Mouse (Mus musculus): ENCODE data around the gene Dennd5b. TPM values are rescaled to one million over a fixed set of nuclear protein-coding genes. Genes with fewer than 3 reads are reported as not detected.

The Dennd5b gene
- polyA plus RNA-seq, 1 experiment from 2014 or later, result 7.6 TPM

DNA sequence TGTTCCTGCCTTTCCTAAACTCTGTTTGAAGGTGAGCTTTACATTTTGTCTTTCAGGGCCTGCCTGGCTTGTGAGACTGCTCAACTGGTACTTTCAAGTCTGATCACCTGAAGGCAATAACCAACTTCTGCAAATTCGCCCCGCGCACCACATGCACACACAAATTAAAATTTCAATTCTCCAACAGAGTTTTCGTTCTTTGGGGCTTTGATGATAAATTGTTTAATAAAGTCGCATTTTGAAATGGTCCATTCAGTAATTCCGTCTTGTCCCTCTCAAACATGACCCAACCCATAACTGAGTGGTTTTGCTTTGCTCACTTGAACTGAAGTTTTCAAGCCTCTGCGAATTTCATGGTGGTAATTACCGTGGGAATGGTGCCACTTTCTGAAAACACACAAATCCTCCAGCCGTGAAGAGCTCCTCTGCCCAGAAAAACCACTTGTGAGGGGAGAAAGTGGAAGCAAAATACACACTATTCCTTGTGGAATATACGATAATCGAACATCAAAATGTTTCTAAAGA, 154.5 kb downstream of the Dennd5b start:
- H3K27ac ChIP-seq (replicated peaks; ENCODE audit: low read depth, low read length), result peak overlapping the region; percentile 38; the same call in 1 of the 2 replicates
- no peaks in the 10 kb centered on the region for H3K9me3 ChIP-seq (replicated peaks; ENCODE audit: control insufficient read depth, low read length)
- H3K4me1 ChIP-seq (ENCODE audit: control insufficient read depth, insufficient read depth, low read length), result no peaks in the 10 kb centered on the region
- 39% methylated on average over 11 of the region's 11 CpGs for WGBS
- H3K27me3 ChIP-seq (ENCODE audit: control insufficient read depth, insufficient read depth, low read length), result no peaks in the 10 kb centered on the region
- peak overlapping the region; percentile 97 for H3K4me3 ChIP-seq (ENCODE audit: low read depth, low read length)
- no peaks in the 10 kb centered on the region; the same call in 1 of the 2 replicates for H3K36me3 ChIP-seq (replicated peaks; ENCODE audit: control insufficient read depth, insufficient read depth, low read depth, low read length)
- H3K9ac ChIP-seq (replicated peaks; ENCODE audit: low read length), result peak overlapping the region; percentile 73
- H3K4me2 ChIP-seq (ENCODE audit: low read depth, low read length), result peak overlapping the region; percentile 49
- ATAC-seq (replicated peaks; ENCODE audit: insufficient number of reproducible peaks, low FRiP score, low TSS enrichment, low read depth), result peak; percentile 5; the same call in 1 of the 2 replicates
- peak; percentile 56 for DNase-seq (ENCODE audit: low spot score)

DNA sequence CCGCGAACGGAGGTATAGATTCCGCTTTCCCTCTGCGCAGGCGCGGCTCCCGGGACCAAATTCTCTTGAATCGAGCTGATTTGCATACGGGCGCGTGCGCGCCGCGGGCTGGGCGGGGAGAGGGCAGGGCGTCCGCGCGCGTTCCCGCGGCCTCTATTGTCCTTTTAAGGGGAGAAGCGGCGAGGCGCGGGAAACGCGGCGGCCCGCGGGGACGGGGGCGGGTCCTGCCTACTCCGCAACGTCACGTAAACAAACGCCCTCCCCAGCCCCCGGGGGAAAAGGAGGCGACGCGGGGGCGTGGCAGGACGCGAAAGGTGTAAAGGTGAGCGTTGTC, 155.1 kb downstream of the Dennd5b start, which contains the start of gene Sinhcaf:
TSS of gene Sinhcaf (minus strand) at position 59 of the 334 bp plus-strand sequence.
- Histone ChIP-seq H3K4me1 (ENCODE audit: control insufficient read depth, insufficient read depth, low read length) (no peaks in the 10 kb centered on the region), H3K4me2 (ENCODE audit: low read depth, low read length) (peak within 1 kb of the TSS; percentile 63), H3K36me3 (replicated peaks; ENCODE audit: control insufficient read depth, insufficient read depth, low read depth, low read length) (no peaks in the 10 kb centered on the region; the same call in 1 of the 2 replicates), H3K27me3 (ENCODE audit: control insufficient read depth, insufficient read depth, low read length) (no peaks in the 10 kb centered on the region), H3K4me3 (ENCODE audit: low read depth, low read length) (peak within 1 kb of the TSS; percentile 97), H3K9ac (replicated peaks; ENCODE audit: low read length) (peak within 1 kb of the TSS; percentile 100), H3K9me3 (replicated peaks; ENCODE audit: control insufficient read depth, low read length) (no peaks in the 10 kb centered on the region), H3K27ac (replicated peaks; ENCODE audit: low read depth, low read length) (peak within 1 kb of the TSS; percentile 93)
- peak; percentile 100 for DNase-seq (ENCODE audit: low spot score)
- under 1% methylated on average over 47 of the region's 47 CpGs for WGBS
- ATAC-seq (replicated peaks; ENCODE audit: insufficient number of reproducible peaks, low FRiP score, low TSS enrichment, low read depth), result peak; percentile 72

DNA sequence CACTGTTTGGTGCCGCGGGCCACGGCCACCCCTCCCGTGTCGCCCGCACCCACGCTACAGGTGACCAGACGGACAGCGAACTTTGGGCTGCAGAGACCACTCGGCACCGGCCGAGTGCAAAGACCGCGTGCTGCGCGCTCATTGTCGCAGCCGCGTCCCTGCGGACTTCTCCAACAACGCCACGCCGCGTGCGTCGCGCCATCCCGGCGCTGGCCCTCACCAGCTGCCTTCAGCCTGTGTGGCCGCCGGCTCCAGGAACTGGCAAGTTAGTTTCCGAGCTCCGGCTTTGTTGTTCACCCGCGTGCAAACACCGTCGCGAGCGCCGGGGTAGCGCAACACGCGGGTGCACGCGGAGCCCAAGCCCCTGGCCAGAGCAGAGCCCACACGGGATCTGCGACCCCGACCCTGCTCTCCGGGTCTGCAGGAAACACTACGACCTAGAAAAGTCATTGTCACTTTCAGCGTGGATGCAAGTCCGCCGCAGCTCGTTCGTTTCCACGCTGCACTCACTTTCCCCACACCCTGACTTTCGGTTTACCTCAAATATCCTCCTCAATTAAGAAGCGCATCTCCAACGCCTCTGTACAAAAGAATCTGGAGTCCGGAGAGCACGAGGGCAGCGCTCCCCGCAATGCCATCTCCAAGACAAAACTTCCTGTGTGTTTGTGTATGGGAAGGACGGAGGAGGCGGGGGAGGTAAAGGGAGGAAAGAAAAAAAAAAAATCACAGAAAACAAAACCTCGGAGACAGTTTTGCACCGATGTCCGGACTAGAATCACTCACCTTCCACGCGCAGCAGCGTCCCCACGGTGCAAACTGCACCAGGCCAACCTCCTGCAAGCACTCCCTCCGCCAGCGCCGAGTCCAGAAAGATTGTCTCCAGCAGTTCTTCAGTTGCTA, 155.7 kb downstream of the Dennd5b start:
- peak; percentile 77; the same call in 1 of the 2 replicates for ATAC-seq (replicated peaks; ENCODE audit: insufficient number of reproducible peaks, low FRiP score, low TSS enrichment, low read depth)
- Histone ChIP-seq H3K36me3 (replicated peaks; ENCODE audit: control insufficient read depth, insufficient read depth, low read depth, low read length) (no peaks in the 10 kb centered on the region; the same call in 1 of the 2 replicates), H3K4me3 (ENCODE audit: low read depth, low read length) (peak overlapping the region; percentile 97), H3K4me1 (ENCODE audit: control insufficient read depth, insufficient read depth, low read length) (no peaks in the 10 kb centered on the region), H3K4me2 (ENCODE audit: low read depth, low read length) (peak overlapping the region; percentile 63), H3K27me3 (ENCODE audit: control insufficient read depth, insufficient read depth, low read length) (no peaks in the 10 kb centered on the region), H3K9ac (replicated peaks; ENCODE audit: low read length) (peak overlapping the region; percentile 100), H3K9me3 (replicated peaks; ENCODE audit: control insufficient read depth, low read length) (no peaks in the 10 kb centered on the region), H3K27ac (replicated peaks; ENCODE audit: low read depth, low read length) (peak overlapping the region; percentile 93)
- WGBS, result under 1% methylated on average over 72 of the region's 75 CpGs
- peak; percentile 61 for DNase-seq (ENCODE audit: low spot score)

DNA sequence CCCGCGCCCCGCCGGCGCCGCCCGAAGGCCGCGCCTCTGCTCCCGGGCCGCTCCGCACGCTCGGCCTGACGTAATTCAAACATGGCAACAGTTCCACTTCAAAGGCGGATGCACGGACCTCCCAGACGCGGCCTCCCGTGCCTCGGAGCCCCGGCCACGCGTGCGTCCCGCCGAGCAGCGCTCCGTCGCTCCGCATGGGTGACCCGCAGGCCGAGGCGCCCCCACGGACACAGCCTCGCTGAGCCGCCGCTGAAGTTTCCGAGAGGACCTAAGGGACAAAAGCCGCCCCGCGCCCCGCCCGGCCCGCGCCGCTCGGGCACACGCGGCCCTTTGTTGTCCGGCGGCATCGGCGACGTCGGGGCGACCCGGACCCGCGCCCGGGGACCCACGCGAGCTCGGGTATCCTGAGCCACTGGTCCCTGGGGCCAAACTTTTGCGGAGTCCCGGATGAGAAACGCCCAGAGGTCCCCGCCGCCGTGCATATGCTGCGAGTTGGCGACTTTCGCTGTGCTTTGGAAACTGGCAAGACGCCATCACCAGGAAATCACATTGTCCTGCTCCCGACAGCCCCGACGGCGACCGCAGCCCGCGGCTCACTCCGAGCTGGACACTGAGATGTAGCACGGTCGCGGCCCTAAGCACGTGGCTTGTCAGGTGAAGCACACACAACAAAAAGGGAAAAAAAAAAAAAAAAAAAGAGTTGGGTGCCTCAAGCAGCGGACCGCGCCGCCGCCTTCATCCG, 156.5 kb downstream of the Dennd5b start:
- Histone ChIP-seq H3K36me3 (replicated peaks; ENCODE audit: control insufficient read depth, insufficient read depth, low read depth, low read length) (no peaks in the 10 kb centered on the region; the same call in 1 of the 2 replicates), H3K9ac (replicated peaks; ENCODE audit: low read length) (peak overlapping the region; percentile 100), H3K9me3 (replicated peaks; ENCODE audit: control insufficient read depth, low read length) (no peaks in the 10 kb centered on the region), H3K27me3 (ENCODE audit: control insufficient read depth, insufficient read depth, low read length) (no peaks in the 10 kb centered on the region), H3K4me1 (ENCODE audit: control insufficient read depth, insufficient read depth, low read length) (no peaks in the 10 kb centered on the region), H3K27ac (replicated peaks; ENCODE audit: low read depth, low read length) (peak overlapping the region; percentile 93), H3K4me3 (ENCODE audit: low read depth, low read length) (peak overlapping the region; percentile 97), H3K4me2 (ENCODE audit: low read depth, low read length) (peak overlapping the region; percentile 63)
- DNase-seq (ENCODE audit: low spot score), result peak; percentile 68
- ATAC-seq (replicated peaks; ENCODE audit: insufficient number of reproducible peaks, low FRiP score, low TSS enrichment, low read depth), result peak; percentile 65
- WGBS, result under 1% methylated on average over 92 of the region's 92 CpGs

DNA sequence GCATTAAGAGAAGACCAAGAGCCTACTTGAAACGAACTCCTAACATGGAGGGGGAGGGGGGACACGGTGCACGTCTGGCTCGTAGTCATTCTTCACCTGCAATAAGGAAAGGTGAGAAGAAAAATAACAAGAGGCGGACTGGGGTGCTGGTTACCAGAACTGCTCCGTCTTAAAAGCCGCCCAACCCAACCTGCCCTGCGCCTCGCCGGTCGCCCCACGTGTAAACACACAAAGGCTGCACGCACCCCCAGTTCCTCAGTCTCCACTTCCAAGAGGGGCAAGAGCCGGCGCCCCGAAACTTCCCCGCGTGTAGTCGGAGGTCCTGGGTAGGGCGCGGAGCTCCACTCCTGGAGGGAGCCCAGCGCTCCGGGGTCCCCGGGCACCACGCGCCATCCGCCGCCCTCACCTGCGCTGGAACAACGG, 157.1 kb downstream of the Dennd5b start:
- no peaks in the 10 kb centered on the region; the same call in 1 of the 2 replicates for H3K36me3 ChIP-seq (replicated peaks; ENCODE audit: control insufficient read depth, insufficient read depth, low read depth, low read length)
- peak overlapping the region; percentile 63 for H3K4me2 ChIP-seq (ENCODE audit: low read depth, low read length)
- H3K27ac ChIP-seq (replicated peaks; ENCODE audit: low read depth, low read length), result peak overlapping the region; percentile 93
- H3K27me3 ChIP-seq (ENCODE audit: control insufficient read depth, insufficient read depth, low read length), result no peaks in the 10 kb centered on the region
- under 1% methylated on average over 30 of the region's 30 CpGs for WGBS
- ATAC-seq (replicated peaks; ENCODE audit: insufficient number of reproducible peaks, low FRiP score, low TSS enrichment, low read depth) (peak; percentile 20), DNase-seq (ENCODE audit: low spot score) (peak; percentile 21)
- H3K9ac ChIP-seq (replicated peaks; ENCODE audit: low read length), result peak overlapping the region; percentile 100
- H3K4me3 ChIP-seq (ENCODE audit: low read depth, low read length), result peak overlapping the region; percentile 97
- H3K4me1 ChIP-seq (ENCODE audit: control insufficient read depth, insufficient read depth, low read length), result no peaks in the 10 kb centered on the region
- H3K9me3 ChIP-seq (replicated peaks; ENCODE audit: control insufficient read depth, low read length), result no peaks in the 10 kb centered on the region

DNA sequence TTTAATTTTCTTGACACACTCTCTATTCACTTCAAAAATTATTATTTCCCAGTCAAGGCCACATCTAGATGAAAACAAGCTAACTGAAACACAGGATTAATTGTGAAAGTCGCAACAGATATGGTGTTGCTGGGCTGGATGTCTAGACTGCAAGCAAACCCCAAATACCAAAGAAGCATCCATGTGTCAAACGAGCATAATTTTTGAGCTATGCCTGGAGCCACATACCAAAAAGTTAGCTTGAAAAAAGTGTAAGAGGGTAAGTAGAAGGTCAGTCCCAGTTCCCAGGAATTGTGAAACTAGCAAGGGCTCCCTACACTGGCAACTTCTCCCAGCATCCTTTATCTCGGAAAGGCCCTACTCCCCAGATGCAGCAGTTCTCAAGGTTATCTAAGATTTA, 157.8 kb downstream of the Dennd5b start:
- no peak for ATAC-seq (replicated peaks; ENCODE audit: insufficient number of reproducible peaks, low FRiP score, low TSS enrichment, low read depth)
- Histone ChIP-seq H3K27me3 (ENCODE audit: control insufficient read depth, insufficient read depth, low read length) (no peaks in the 10 kb centered on the region), H3K27ac (replicated peaks; ENCODE audit: low read depth, low read length) (no peak overlapping the region), H3K4me3 (ENCODE audit: low read depth, low read length) (peak overlapping the region; percentile 97), H3K4me2 (ENCODE audit: low read depth, low read length) (peak overlapping the region; percentile 63), H3K36me3 (replicated peaks; ENCODE audit: control insufficient read depth, insufficient read depth, low read depth, low read length) (no peaks in the 10 kb centered on the region; the same call in 1 of the 2 replicates), H3K4me1 (ENCODE audit: control insufficient read depth, insufficient read depth, low read length) (no peaks in the 10 kb centered on the region), H3K9ac (replicated peaks; ENCODE audit: low read length) (peak overlapping the region; percentile 100), H3K9me3 (replicated peaks; ENCODE audit: control insufficient read depth, low read length) (no peaks in the 10 kb centered on the region)
- no peak for DNase-seq (ENCODE audit: low spot score)
- 17% methylated on average over 3 of the region's 3 CpGs for WGBS

DNA sequence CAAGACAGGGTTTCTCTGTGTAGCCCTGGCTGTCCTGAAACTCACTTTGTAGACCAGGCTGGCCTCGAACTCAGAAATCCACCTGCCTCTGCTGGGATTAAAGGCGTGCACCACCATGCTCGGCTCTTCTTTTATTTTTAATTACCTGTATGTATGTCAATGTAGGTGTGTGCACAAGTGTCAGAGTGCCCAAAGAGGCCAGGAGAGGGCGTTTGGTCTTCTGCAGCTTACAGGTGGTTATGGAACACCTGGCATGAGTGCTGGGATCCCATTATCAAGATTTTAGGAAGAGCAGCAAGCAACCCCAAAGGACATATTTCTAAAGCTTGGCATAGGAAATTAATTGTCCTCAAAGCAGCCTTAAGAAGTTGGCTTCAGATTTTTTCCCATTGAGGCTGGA, 159.1 kb downstream of the Dennd5b start:
- H3K9ac ChIP-seq (replicated peaks; ENCODE audit: low read length), result no peak overlapping the region
- H3K27ac ChIP-seq (replicated peaks; ENCODE audit: low read depth, low read length), result no peak overlapping the region
- no peak overlapping the region for H3K4me3 ChIP-seq (ENCODE audit: low read depth, low read length)
- DNase-seq (ENCODE audit: low spot score) (no peak), ATAC-seq (replicated peaks; ENCODE audit: insufficient number of reproducible peaks, low FRiP score, low TSS enrichment, low read depth) (no peak)
- no peak overlapping the region for H3K4me2 ChIP-seq (ENCODE audit: low read depth, low read length)
- H3K4me1 ChIP-seq (ENCODE audit: control insufficient read depth, insufficient read depth, low read length), result no peaks in the 10 kb centered on the region
- H3K36me3 ChIP-seq (replicated peaks; ENCODE audit: control insufficient read depth, insufficient read depth, low read depth, low read length), result no peaks in the 10 kb centered on the region; the same call in 1 of the 2 replicates
- no peaks in the 10 kb centered on the region for H3K27me3 ChIP-seq (ENCODE audit: control insufficient read depth, insufficient read depth, low read length)
- no peaks in the 10 kb centered on the region for H3K9me3 ChIP-seq (replicated peaks; ENCODE audit: control insufficient read depth, low read length)
- 72% methylated on average over 4 of the region's 4 CpGs for whole genome bisulfite sequencing

Data from embryonic facial prominence, embryonic 11.5 days (tissue).